In the genomic region with DNA sequence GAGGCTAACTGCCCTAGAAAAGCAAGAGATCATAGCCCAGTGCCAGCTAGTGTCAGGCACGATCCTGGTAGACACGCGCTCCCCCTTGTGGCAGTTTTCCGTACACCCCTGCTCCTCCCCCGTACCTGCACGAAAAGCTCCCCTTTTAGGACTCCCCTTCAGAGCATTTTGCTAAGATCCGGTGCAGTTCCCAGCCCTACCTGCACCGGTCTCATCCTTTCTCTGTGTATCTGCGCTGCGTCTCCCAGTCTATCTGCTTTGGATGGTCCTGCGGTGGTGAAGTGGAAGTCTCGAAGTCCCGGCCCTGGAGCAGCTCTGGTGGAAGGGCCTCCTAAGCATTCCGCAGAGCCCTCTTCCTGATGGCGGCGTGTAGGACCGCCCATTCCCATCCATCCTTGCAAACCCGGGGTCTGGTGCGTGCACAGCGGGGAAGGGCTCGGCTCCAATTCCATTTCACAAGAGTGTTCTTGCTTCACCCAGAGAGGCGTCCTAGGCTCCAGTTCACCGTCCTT, we compare ENCODE assay signal across 8 mouse cellular contexts. TPM values are rescaled to one million over a fixed set of nuclear protein-coding genes. Genes with fewer than 3 reads are reported as not detected.
DNase-seq lines count a peak whose midpoint lies in the region; ATAC-seq lines count a peak whose summit lies in the region.

Gene Fcor (minus strand): TSS at position 383 of the 512 bp plus-strand sequence.

- H3K4me3 ChIP-seq in heart, embryonic 13.5 days = peak within 1 kb of the TSS; percentile 65
- H3K4me3 ChIP-seq in liver, embryonic 12.5 days = peak within 1 kb of the TSS; percentile 58
- peak within 1 kb of the TSS; percentile 70 for H3K4me3 ChIP-seq in stomach, embryonic 16.5 days (replicated peaks; ENCODE audit: low read length)

- no peaks in the 10 kb centered on the region for H3K9me3 ChIP-seq in heart, embryonic 13.5 days
- H3K9me3 ChIP-seq in liver, embryonic 12.5 days (replicated peaks) = no peaks in the 10 kb centered on the region
- H3K9me3 ChIP-seq in stomach, embryonic 16.5 days (replicated peaks; ENCODE audit: control insufficient read depth, low read length) = no peaks in the 10 kb centered on the region

- H3K4me1 ChIP-seq in heart, embryonic 13.5 days = peaks cover 7% of the 10 kb centered on the region
- H3K4me1 ChIP-seq in liver, embryonic 12.5 days = peaks cover 16% of the 10 kb centered on the region
- H3K4me1 ChIP-seq in stomach, embryonic 16.5 days (ENCODE audit: control insufficient read depth, insufficient read depth, low read length) = 0 out of 2 replicates have a peak, but pooled peaks cover under 1% of the 10 kb centered on the region

- H3K36me3 ChIP-seq in heart, embryonic 13.5 days = no peaks in the 10 kb centered on the region
- no peaks in the 10 kb centered on the region for H3K36me3 ChIP-seq in liver, embryonic 12.5 days
- no peaks in the 10 kb centered on the region for H3K36me3 ChIP-seq in stomach, embryonic 16.5 days (ENCODE audit: control insufficient read depth, insufficient read depth, low read length)

- WGBS in heart, embryonic 13.5 days = under 1% methylated on average over 23 of the region's 23 CpGs
- under 1% methylated on average over 23 of the region's 23 CpGs for WGBS in liver, embryonic 12.5 days (ENCODE audit: insufficient replicate concordance)
- under 1% methylated on average over 23 of the region's 23 CpGs for WGBS in stomach, embryonic 16.5 days

- ATAC-seq in erythroid progenitor cell, adult 5-6 weeks (replicated peaks; ENCODE audit: low FRiP score, poor library complexity, severe bottlenecking) = peak; percentile 54; the same call in 1 of the 2 replicates
- peak; percentile 51; the same call in 1 of the 2 replicates for ATAC-seq in heart, embryonic 13.5 days (ENCODE audit: extremely low read depth, insufficient number of reproducible peaks, low FRiP score, low TSS enrichment)
- ATAC-seq in liver, embryonic 12.5 days = peak; percentile 67
- ATAC-seq in stomach, embryonic 16.5 days (ENCODE audit: insufficient read depth, low FRiP score) = peak; percentile 81

- H3K27me3 ChIP-seq in heart, embryonic 13.5 days (replicated peaks) = 0 out of 2 replicates have a peak, but pooled peaks cover 3% of the 10 kb centered on the region
- no peaks in the 10 kb centered on the region; the same call in 1 of the 2 replicates for H3K27me3 ChIP-seq in liver, embryonic 12.5 days (replicated peaks)
- H3K27me3 ChIP-seq in stomach, embryonic 16.5 days (ENCODE audit: control insufficient read depth, insufficient read depth, low read length) = no peaks in the 10 kb centered on the region

- peak within 1 kb of the TSS; percentile 81 for H3K4me2 ChIP-seq in heart, embryonic 13.5 days
- peak within 1 kb of the TSS; percentile 73 for H3K4me2 ChIP-seq in liver, embryonic 12.5 days
- H3K4me2 ChIP-seq in stomach, embryonic 16.5 days (ENCODE audit: low read depth, low read length) = peak within 1 kb of the TSS; percentile 74

- H3K27ac ChIP-seq in heart, embryonic 13.5 days (replicated peaks) = peak within 1 kb of the TSS; percentile 44
- H3K27ac ChIP-seq in liver, embryonic 12.5 days = no peak within 1 kb of the TSS; the same call in 1 of the 2 replicates
- H3K27ac ChIP-seq in stomach, embryonic 16.5 days (ENCODE audit: low read length) = peak within 1 kb of the TSS; percentile 56; the same call in 1 of the 2 replicates

- DNase-seq in CD4-positive helper T cell, adult 2 months (ENCODE audit: low read depth, low spot score) = peak; percentile 82
- DNase-seq in brain, embryonic 18.5 days (ENCODE audit: low read depth, low spot score) = peak; percentile 70
- DNase-seq in kidney, postnatal 10 days = peak; percentile 89
- DNase-seq in neural tube, embryonic 10.5 days (ENCODE audit: extremely low spot score, low spot score) = peak; percentile 84

- peak within 1 kb of the TSS; percentile 84 for H3K9ac ChIP-seq in heart, embryonic 13.5 days
- H3K9ac ChIP-seq in liver, embryonic 12.5 days = peak within 1 kb of the TSS; percentile 68
- peak within 1 kb of the TSS; percentile 82 for H3K9ac ChIP-seq in stomach, embryonic 16.5 days (ENCODE audit: low read length)

RNA-seq across cellular contexts. Expression of gene Fcor, which starts in this region (rescaled TPM):
- total RNA-seq in erythroid progenitor cell, adult 5-6 weeks (2015; ENCODE audit: low replicate concordance) = not detected in 2 replicates
- not detected in 2 replicates for total RNA-seq in erythroid progenitor cell, adult 5-6 weeks (2017; ENCODE audit: low replicate concordance)
- polyA plus RNA-seq in heart, embryonic 13.5 days (2015; fragmentation: Nextera tagmentation; extraction: Ambion mirVana) = 9.0 and 9.7 TPM in 2 replicates
- 2.8 and 3.2 TPM in 2 replicates for polyA plus RNA-seq in liver, embryonic 12.5 days (2016; fragmentation: Nextera tagmentation; extraction: Ambion mirVana)
- polyA plus RNA-seq in stomach, embryonic 16.5 days (2015; fragmentation: Nextera tagmentation; extraction: Ambion mirVana) = 9.2 and 9.5 TPM in 2 replicates

Comparison
In these comparisons a context has a peak if more than half of its experiments do, and no peak if none do; other contexts are left out.
1. Peak in ATAC-seq in erythroid progenitor cell, adult 5-6 weeks; RNA of the gene not detected or under 1 TPM.